Mouse (Mus musculus): Measurements from ENCODE around the gene Slc16a9. TPM values are rescaled to one million over a fixed set of nuclear protein-coding genes. Genes with fewer than 3 reads are reported as not detected.
A peak's percentile ranks its signal among the peaks of the same experiment; 100 is the strongest.

The Slc16a9 gene
- polyA plus RNA-seq, 1 experiment, result 2.2 TPM

DNA sequence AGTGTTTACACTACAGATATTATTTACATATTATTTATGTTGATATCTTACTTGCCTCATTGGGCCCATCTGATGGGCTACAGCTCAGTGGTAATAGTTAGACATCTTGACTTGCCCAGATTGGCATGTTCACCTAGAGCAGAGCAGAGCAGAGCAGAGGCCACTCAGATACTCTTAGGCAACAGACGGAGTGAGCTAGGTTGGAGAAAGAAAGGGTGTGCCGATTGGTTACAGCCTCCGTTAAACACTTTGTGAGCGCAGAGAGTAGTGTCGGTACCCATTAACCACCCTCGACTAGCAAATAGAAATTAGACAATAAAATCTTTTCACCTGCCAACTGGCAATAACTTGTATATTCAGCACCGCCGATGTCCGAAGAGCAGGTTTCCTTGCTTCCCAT is 1.2 kb downstream of the Slc16a9 start:
- DNase-seq (ENCODE audit: extremely low spot score in 1 of 2, low spot score in 1 of 2), result no peak

DNA sequence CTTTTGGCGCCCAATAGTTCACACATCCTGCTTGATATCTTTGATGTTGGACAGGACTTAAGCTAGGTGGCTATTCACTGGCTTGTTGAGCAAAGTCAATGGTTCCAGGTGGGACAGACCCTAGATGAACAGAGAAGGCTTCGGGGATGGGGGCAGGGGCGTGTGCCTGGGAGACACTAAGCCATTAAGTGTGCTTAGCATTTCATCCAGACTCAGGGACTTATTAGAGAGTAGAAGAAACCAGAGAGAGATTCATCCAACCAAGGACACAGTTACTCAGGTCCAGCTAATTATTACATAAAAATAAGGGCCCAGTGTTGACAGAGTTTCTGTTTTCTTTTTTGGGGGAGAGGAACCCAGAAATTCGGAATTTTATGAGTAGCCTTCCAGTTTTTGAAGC is 5.5 kb downstream of the Slc16a9 start:
- no peak for DNase-seq (ENCODE audit: extremely low spot score in 1 of 2, low spot score in 1 of 2)

DNA sequence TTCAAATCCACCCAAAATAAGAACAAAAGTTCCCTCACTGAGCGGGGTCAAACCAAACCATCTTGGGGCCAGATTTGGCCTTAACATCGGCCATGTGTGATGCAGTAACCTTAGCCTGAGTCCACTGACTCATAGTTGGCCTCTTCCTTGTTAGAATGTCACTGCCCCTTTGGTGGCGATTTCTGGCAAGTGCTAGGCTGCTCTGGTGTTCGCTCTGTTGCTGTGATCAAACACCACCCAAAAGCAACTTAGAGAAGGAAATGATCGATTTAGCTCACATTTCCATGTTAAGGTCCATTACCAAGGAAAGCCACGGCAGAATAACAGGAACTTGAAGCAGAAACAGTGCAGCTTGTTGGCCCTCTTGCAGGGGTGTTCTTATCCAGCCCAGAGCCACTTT is 5.9 kb downstream of the Slc16a9 start:
- no peak for DNase-seq (ENCODE audit: extremely low spot score in 1 of 2, low spot score in 1 of 2)

GRCm38 (mm10) chr10:70254666-70255065 is 9.8 kb downstream of the Slc16a9 start:
- no peak for DNase-seq (ENCODE audit: extremely low spot score in 1 of 2, low spot score in 1 of 2)

- no peak for DNase-seq (ENCODE audit: extremely low spot score in 1 of 2, low spot score in 1 of 2)
Observed at GRCm38 (mm10) chr10:70255601-70256210, 10.8 kb downstream of the Slc16a9 start.

DNA sequence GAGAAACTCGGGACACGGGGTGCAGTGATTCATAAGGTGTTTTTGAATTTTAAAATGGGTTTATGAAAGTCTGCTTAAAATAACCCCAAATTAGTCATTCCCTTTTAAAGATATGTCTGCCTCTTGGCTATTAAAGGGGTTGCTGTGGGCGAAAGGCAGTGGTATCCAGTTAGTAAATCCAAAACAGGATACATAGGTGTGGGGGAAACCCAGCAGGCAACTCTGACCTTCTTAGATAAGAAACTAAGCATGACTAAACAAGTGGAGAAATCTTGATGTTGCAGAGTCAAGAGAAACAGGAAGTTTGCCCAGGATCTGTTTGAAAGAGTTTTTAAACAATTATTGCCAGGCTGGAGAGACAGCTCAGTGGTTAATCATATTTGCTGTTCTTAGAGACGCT is 12.1 kb downstream of the Slc16a9 start:
- no peak for DNase-seq (ENCODE audit: extremely low spot score in 1 of 2, low spot score in 1 of 2)

- no peak for DNase-seq (ENCODE audit: extremely low spot score in 1 of 2, low spot score in 1 of 2)
Observed at GRCm38 (mm10) chr10:70260904-70261303, 16.0 kb downstream of the Slc16a9 start.

- no peak for DNase-seq (ENCODE audit: extremely low spot score in 1 of 2, low spot score in 1 of 2)
Observed at GRCm38 (mm10) chr10:70262051-70262450, 17.2 kb downstream of the Slc16a9 start.

GRCm38 (mm10) chr10:70263681-70264189 is 18.8 kb downstream of the Slc16a9 start:
- DNase-seq (ENCODE audit: extremely low spot score in 1 of 2, low spot score in 1 of 2), result no peak

DNA sequence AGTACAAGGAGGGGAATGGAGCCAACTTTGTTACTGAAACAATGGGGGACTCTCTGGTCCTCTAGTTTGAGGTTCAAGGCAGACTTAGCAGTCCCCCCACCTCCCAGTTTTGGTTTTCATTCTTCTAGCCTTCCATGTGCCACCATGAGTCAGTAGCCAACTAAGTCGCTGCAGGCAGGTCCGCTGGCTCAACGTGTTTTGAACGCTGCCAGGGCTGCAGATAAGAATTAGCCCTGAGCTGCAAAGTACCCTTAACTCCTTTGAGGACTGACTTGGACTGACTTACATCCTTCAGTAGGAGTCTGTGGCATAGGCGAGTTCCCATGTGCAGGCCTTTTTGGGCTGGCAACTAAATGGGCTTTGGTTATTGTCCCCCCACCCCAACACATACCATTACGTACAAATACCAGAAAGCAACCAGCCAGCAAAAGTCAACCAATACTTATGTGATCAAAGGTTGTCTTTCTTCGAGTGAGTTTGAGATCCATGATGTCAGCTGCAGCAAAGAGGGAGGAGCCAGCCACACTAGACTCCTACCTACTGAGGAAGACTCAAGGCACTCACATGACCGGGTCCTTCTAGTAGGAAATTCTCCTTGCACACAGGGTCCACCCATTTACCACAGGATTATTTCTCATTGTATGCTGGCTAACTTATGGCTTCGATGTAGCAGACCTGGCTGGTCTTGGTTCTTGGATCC is 19.6 kb downstream of the Slc16a9 start:
- no peak for DNase-seq (ENCODE audit: extremely low spot score in 1 of 2, low spot score in 1 of 2)

DNA sequence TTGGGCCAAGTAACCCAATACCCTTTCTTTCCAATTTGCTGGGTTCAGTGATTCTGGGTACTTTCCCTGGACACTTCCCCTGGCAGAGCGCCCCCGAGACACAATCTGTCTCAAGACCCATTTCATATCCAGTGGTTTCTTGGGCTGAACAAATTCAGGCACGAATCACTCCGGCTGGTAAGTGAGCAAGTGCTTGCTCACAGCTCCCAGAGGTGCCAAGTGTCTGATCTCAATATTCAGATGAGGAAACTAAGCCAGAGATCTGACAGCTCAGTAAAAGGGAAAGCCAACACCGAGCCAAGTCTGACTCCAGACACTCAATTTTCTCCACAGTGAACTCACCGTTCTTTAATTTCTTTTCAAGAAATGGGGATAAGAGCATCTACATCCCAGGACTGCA is 21.6 kb downstream of the Slc16a9 start:
- DNase-seq (ENCODE audit: extremely low spot score in 1 of 2, low spot score in 1 of 2), result peak; percentile 15 to 45

DNA sequence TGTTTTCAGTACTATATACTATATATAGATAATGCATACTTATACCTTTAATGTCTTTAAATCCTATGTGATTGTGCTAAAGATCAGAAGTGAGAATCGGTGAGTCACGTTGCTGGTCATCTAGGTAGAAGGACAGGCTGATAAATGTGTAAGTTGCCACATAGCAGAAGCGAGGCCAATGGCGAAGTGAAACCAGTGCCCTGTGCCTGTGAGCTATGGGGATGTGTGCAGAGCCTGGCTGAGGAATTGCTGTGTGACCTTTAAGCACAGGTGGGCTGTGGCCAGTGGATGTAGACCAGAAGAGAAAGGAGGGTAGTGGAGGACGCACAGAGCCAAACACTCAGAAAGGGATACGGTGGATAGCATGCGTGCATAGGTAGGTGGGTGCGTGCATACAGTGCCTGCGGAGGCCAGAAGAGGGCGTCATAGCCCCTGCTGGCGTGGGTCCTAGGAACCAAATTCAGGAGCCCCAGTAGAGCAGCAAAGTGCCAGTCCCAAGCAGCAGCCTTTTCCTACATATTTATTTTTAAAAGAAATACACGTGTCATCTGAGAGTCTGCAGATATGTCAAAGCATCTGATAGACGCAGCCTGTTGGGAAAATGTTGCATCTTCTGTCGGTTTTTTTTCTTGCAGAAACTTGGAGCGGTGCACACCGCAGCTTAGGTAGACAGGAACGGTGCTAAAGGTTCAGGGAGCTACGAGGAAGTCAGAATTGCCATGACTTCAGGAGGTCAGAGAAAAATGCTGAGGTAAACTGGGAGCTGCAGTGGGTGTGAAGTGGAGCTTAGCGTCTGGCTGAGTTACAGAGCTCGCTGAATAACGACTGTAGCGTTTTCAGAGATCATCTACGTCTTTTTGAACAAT is 23.9 kb downstream of the Slc16a9 start:
- DNase-seq (ENCODE audit: extremely low spot score in 1 of 2, low spot score in 1 of 2), result no peak

DNA sequence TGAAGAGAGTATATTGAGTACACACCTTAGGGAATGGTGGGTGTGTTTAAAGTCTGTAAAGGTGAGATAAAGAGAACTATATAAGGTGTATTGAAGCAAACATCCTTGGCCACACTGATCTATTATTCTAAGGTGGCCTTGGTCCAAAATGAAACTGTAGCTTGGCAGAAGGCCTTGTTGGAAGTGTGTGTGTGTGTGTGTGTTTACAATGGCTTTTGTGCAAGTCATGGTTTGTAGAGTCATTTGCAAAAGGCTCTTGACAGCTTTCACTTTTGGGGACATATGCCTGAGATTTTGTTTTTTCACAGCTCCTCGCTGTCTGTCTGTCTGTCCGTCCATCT is 24.5 kb downstream of the Slc16a9 start:
- no peak for DNase-seq (ENCODE audit: extremely low spot score in 1 of 2, low spot score in 1 of 2)

- DNase-seq (ENCODE audit: extremely low spot score in 1 of 2, low spot score in 1 of 2), result no peak
Observed at GRCm38 (mm10) chr10:70276678-70277077, 31.8 kb downstream of the Slc16a9 start.

DNA sequence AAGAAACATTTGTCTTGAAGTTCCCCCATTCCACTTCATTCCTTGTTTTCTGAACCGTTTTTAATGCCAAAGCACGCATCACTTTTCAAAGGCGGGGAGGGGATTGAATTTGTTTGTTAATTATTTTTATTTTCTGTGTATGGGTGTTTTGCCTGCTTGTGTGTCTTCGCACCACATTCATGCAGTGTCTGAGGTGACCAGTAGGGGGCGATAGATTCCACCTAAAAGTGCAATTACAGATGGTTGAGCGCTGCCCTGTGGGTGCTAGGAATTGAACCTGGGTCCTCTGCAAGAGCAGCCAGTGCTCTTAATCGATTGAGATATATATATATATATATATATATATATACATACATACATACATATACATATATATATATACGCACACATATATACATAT is 34.4 kb downstream of the Slc16a9 start:
- no peak for DNase-seq (ENCODE audit: extremely low spot score in 1 of 2, low spot score in 1 of 2)

DNA sequence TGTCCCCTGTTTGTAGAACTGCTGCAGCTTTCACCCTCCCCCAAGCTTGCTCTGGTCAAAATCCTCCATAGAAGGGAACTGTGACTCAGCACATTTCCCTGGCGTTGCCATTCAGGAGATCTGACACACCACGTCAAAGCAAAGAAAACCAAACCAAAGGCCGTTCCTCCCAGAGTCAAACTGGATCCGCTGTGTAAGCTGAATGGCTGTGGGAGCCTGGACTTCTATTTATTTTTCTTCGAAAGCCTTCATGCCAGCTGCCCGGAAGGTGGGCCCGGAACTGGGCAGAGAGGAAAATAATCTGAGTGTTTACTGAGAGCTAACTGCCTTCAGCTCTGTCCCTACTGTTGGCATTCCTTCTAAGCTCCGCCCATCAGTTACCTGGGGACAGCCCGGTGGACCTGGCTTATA is 42.9 kb downstream of the Slc16a9 start:
- no peak for DNase-seq (ENCODE audit: extremely low spot score in 1 of 2, low spot score in 1 of 2)

- no peak for DNase-seq (ENCODE audit: extremely low spot score in 1 of 2, low spot score in 1 of 2)
Observed at GRCm38 (mm10) chr10:70288406-70289327, 43.8 kb downstream of the Slc16a9 start.

DNA sequence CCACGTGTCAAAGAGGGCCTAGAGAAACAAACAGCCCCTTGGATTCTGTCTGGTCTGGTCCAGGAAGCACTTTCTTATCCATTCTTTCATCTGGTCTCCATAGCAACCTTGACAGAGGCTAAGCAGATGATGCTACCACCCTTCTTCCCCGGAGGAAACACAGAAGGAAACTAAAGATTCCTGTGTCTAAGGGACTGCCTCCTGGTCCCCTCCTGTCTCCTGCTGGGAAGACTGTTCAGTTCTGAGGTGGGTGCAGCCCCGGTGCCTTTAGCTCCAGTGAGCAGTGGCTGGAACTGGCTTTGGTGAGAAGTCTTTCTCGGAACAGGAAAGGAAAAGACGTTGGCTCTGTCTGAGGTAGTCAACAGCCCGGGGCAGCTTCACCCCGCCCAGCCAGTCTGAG is 47.1 kb downstream of the Slc16a9 start:
- DNase-seq (ENCODE audit: extremely low spot score in 1 of 2, low spot score in 1 of 2), result no peak

DNA sequence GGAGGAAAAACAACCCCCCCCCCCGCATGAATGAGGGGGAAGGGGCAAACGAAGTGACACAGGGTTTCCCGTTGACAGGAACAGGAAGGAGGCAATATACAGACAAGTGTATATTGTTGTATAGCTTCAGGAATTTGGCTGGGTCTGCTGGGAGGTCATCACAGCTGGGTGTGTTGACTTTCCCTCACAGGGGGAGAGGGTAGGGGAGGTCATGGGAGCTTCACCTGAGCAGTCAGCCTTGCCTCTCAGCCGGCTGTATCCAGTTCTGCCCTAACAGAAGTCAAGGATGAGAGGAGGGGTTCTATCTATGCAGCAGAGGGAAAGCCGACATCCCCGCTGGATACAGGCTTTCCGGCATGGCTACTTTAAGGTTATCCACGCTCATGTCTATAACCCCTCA is 49.2 kb downstream of the Slc16a9 start:
- no peak for DNase-seq (ENCODE audit: extremely low spot score in 1 of 2, low spot score in 1 of 2)

Data from frontal cortex, adult 2 months (tissue).